Mouse (Mus musculus): ENCODE results near the gene Tmem25.

DNA sequence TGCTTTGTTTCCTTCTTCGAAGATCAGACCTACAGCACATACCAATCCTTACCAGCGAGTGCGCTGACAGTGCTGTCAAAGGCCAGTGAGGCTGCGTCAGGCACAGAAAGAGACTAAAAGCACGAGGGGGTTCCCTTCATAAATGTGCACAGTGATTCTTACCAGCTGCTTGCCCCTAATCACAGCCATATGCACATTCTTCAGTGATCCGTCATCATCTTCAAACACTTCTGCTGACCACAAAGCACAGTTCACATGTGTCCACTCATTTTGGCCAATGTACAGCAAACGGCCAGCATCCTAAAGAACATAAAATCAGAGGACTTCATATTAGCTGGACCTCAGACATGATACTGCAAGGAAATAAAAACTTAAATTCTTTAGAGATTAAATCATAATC, 27.6 kb upstream of the Tmem25 start:
- TF ChIP-seq CTCF (IDR thresholded peaks at IDR 0.05 in 2 of 3, conservative IDR thresholded peaks at IDR 0.05 in 1 of 3; ENCODE audit: control insufficient read depth in 1 of 3, insufficient read depth in 1 of 3, low read depth in 2 of 3, low read length in 3 of 3, poor library complexity in 1 of 3, severe bottlenecking in 1 of 3) (no peak), UBTF (IDR thresholded peaks at IDR 0.05; ENCODE audit: borderline replicate concordance, insufficient read depth, low read depth, low read length) (no peak), POLR2AphosphoS5 (IDR thresholded peaks at IDR 0.05; ENCODE audit: borderline replicate concordance, low read depth, low read length) (no peak), KAT2A (conservative IDR thresholded peaks at IDR 0.05; ENCODE audit: low read depth, low read length) (no peak), SMC3 (IDR thresholded peaks at IDR 0.05; ENCODE audit: low read depth, low read length) (no peak), POLR2A (IDR thresholded peaks at IDR 0.05; ENCODE audit: control insufficient read depth in 1 of 2, insufficient read depth in 1 of 2, low read depth in 1 of 2, low read length in 2 of 2, poor library complexity in 1 of 2) (no peak), ETS1 (IDR thresholded peaks at IDR 0.05; ENCODE audit: low read depth, low read length) (no peak), USF1 (IDR thresholded peaks at IDR 0.05; ENCODE audit: low read depth, low read length) (no peak), MAX (IDR thresholded peaks at IDR 0.05; ENCODE audit: low read length) (no peak), RAD21 (IDR thresholded peaks at IDR 0.05; ENCODE audit: low read depth, low read length) (no peak)

Data from MEL (cell line).